ENCODE assay signal across 8 mouse cellular contexts in genomic region chr5:118773866-118774265, GRCm38 (mm10).
DNase-seq lines count a peak whose midpoint lies in the region; ATAC-seq and TF ChIP-seq lines count a peak whose summit lies in the region.

No protein-coding gene starts in this region.

- TF ChIP-seq EP300 in heart, adult 2 months (IDR thresholded peaks at IDR 0.05; ENCODE audit: insufficient read depth, low read depth, low read length) = no peak

- no peaks in the 10 kb centered on the region for H3K27me3 ChIP-seq in heart, adult 2 months (ENCODE audit: control insufficient read depth, insufficient read depth, low read length)
- H3K27me3 ChIP-seq in heart, embryonic 11.5 days (ENCODE audit: control insufficient read depth, insufficient read depth, low read length) = no peaks in the 10 kb centered on the region
- H3K27me3 ChIP-seq in neural tube, embryonic 11.5 days (ENCODE audit: control insufficient read depth, insufficient read depth, low read length) = no peaks in the 10 kb centered on the region
- no peaks in the 10 kb centered on the region for H3K27me3 ChIP-seq in forebrain, embryonic 15.5 days
- H3K27me3 ChIP-seq in midbrain, postnatal 0 days (ENCODE audit: insufficient read depth, low read length) = no peaks in the 10 kb centered on the region

- WGBS in heart, adult 2 months = 24% methylated on average over 3 of the region's 3 CpGs
- 32% methylated on average over 3 of the region's 3 CpGs for WGBS in heart, embryonic 11.5 days (ENCODE audit: insufficient replicate concordance)
- WGBS in neural tube, embryonic 11.5 days = 36% methylated on average over 3 of the region's 3 CpGs
- 36% methylated on average over 3 of the region's 3 CpGs for WGBS in forebrain, embryonic 15.5 days
- 34% methylated on average over 3 of the region's 3 CpGs for WGBS in midbrain, postnatal 0 days

- peak; percentile 83 for TF ChIP-seq CTCF in heart, adult 2 months (IDR thresholded peaks at IDR 0.05)
- TF ChIP-seq CTCF in midbrain, postnatal 0 days (IDR thresholded peaks at IDR 0.05) = peak; percentile 98

- no peak for TF ChIP-seq POLR2A in heart, adult 2 months (IDR thresholded peaks at IDR 0.05; ENCODE audit: insufficient read depth, low read depth, low read length)

- H3K27ac ChIP-seq in heart, adult 2 months = no peak overlapping the region
- no peak overlapping the region for H3K27ac ChIP-seq in heart, embryonic 11.5 days (ENCODE audit: low read depth, low read length)
- H3K27ac ChIP-seq in neural tube, embryonic 11.5 days (ENCODE audit: low read depth, low read length) = no peak overlapping the region
- no peak overlapping the region for H3K27ac ChIP-seq in forebrain, embryonic 15.5 days (replicated peaks)
- H3K27ac ChIP-seq in midbrain, postnatal 0 days (ENCODE audit: low read depth, low read length) = no peak overlapping the region

- H3K9me3 ChIP-seq in heart, embryonic 11.5 days (replicated peaks; ENCODE audit: control insufficient read depth, low read length) = no peaks in the 10 kb centered on the region
- no peaks in the 10 kb centered on the region for H3K9me3 ChIP-seq in neural tube, embryonic 11.5 days (ENCODE audit: control insufficient read depth, low read length)
- H3K9me3 ChIP-seq in forebrain, embryonic 15.5 days = no peaks in the 10 kb centered on the region
- no peaks in the 10 kb centered on the region for H3K9me3 ChIP-seq in midbrain, postnatal 0 days (ENCODE audit: low read length)

- no peaks in the 10 kb centered on the region for H3K79me2 ChIP-seq in heart, adult 2 months (replicated peaks; ENCODE audit: control insufficient read depth, insufficient read depth, low read length)

- no peak overlapping the region for H3K9ac ChIP-seq in heart, adult 2 months (ENCODE audit: low read depth, low read length)
- no peak overlapping the region for H3K9ac ChIP-seq in heart, embryonic 11.5 days (ENCODE audit: low read depth, low read length)
- no peak overlapping the region for H3K9ac ChIP-seq in neural tube, embryonic 11.5 days (ENCODE audit: low read length)
- H3K9ac ChIP-seq in forebrain, embryonic 15.5 days (replicated peaks) = no peak overlapping the region
- H3K9ac ChIP-seq in midbrain, postnatal 0 days (replicated peaks; ENCODE audit: low read length, poor library complexity, severe bottlenecking) = no peak overlapping the region

- H3K4me3 ChIP-seq in heart, adult 2 months = no peak overlapping the region
- no peak overlapping the region for H3K4me3 ChIP-seq in heart, embryonic 11.5 days (ENCODE audit: low read depth, low read length)
- no peak overlapping the region for H3K4me3 ChIP-seq in neural tube, embryonic 11.5 days (ENCODE audit: low read depth, low read length)
- H3K4me3 ChIP-seq in forebrain, embryonic 15.5 days = no peak overlapping the region
- no peak overlapping the region for H3K4me3 ChIP-seq in midbrain, postnatal 0 days (ENCODE audit: low read depth, low read length)

- ATAC-seq in heart, embryonic 11.5 days (replicated peaks; ENCODE audit: insufficient number of reproducible peaks, low FRiP score, low TSS enrichment) = no peak
- no peak for ATAC-seq in neural tube, embryonic 11.5 days (ENCODE audit: insufficient read depth, low FRiP score, low TSS enrichment)
- 0 out of 2 replicates have a peak, but pooled peaks have one; percentile 29 for ATAC-seq in forebrain, embryonic 15.5 days (replicated peaks)
- no peak for ATAC-seq in midbrain, postnatal 0 days (ENCODE audit: low FRiP score)
- no peak for ATAC-seq in CD4-positive, CD25-positive, alpha-beta regulatory T cell, adult 4 months

- H3K36me3 ChIP-seq in heart, adult 2 months (ENCODE audit: control insufficient read depth, insufficient read depth, low read length) = no peaks in the 10 kb centered on the region
- no peaks in the 10 kb centered on the region for H3K36me3 ChIP-seq in heart, embryonic 11.5 days (ENCODE audit: control insufficient read depth, insufficient read depth, low read length)
- H3K36me3 ChIP-seq in neural tube, embryonic 11.5 days (ENCODE audit: control insufficient read depth, insufficient read depth, low read length) = no peaks in the 10 kb centered on the region
- H3K36me3 ChIP-seq in forebrain, embryonic 15.5 days = no peaks in the 10 kb centered on the region
- no peaks in the 10 kb centered on the region for H3K36me3 ChIP-seq in midbrain, postnatal 0 days (ENCODE audit: insufficient read depth, low read length)

- DNase-seq in heart, adult 2 months = no peak
- peak; percentile 37 for DNase-seq in neural tube, embryonic 11.5 days (ENCODE audit: low spot score)
- DNase-seq in neural tube, embryonic 10.5 days (ENCODE audit: extremely low spot score, low spot score) = no peak
- peak; percentile 78 for DNase-seq in ZHBTc4 (ENCODE audit: low read depth, low spot score)
- peak; percentile 82 for DNase-seq in midbrain, postnatal 0 days (ENCODE audit: low spot score)

- H3K4me2 ChIP-seq in heart, embryonic 11.5 days = no peak overlapping the region
- no peak overlapping the region for H3K4me2 ChIP-seq in neural tube, embryonic 11.5 days (ENCODE audit: low read depth)
- no peak overlapping the region for H3K4me2 ChIP-seq in forebrain, embryonic 15.5 days (replicated peaks)
- H3K4me2 ChIP-seq in midbrain, postnatal 0 days (ENCODE audit: low read depth, low read length, poor library complexity, severe bottlenecking) = no peak overlapping the region

- no peaks in the 10 kb centered on the region for H3K4me1 ChIP-seq in heart, adult 2 months (ENCODE audit: control insufficient read depth, insufficient read depth, low read length)
- 0 out of 2 replicates have a peak, but pooled peaks cover 4% of the 10 kb centered on the region for H3K4me1 ChIP-seq in heart, embryonic 11.5 days (ENCODE audit: control insufficient read depth, insufficient read depth, low read length)
- H3K4me1 ChIP-seq in neural tube, embryonic 11.5 days (ENCODE audit: control insufficient read depth, insufficient read depth, low read length) = 0 out of 2 replicates have a peak, but pooled peaks cover 2% of the 10 kb centered on the region
- peaks cover 9% of the 10 kb centered on the region; the same call in 1 of the 2 replicates for H3K4me1 ChIP-seq in forebrain, embryonic 15.5 days
- no peaks in the 10 kb centered on the region for H3K4me1 ChIP-seq in midbrain, postnatal 0 days (ENCODE audit: insufficient read depth, low read length)

- intact Hi-C loops in heart, adult 2 months (cut with DNase I) = loop anchor here (10.0 kb wide), 1 partner anchor 1331 kb away; no protein-coding TSS in a partner anchor

Comparison
In these comparisons a context has a peak if more than half of its experiments do, and no peak if none do; other contexts are left out.
1. DNase-seq: peak in neural tube, embryonic 11.5 days (single experiment), ZHBTc4 (single experiment) and midbrain, postnatal 0 days (single experiment); none in heart, adult 2 months (0 of 2) and neural tube, embryonic 10.5 days (single experiment).